Mouse (Mus musculus): Measurements from ENCODE around the gene Ltbp2.

GRCm38 (mm10) chr12:84814663-84815325, 61.5 kb downstream of the Ltbp2 start:
- TF ChIP-seq CTCF (IDR thresholded peaks at IDR 0.05; ENCODE audit: low read depth): no peak
- TF ChIP-seq EP300 (IDR thresholded peaks at IDR 0.05; ENCODE audit: low read depth): no peak
